Mouse (Mus musculus) cerebellum, adult 9-10 months (tissue): Measurements from ENCODE around the gene Nek8.
"Not testable (repeated sequence)": the region's sequence is repeated elsewhere in the genome, so short reads cannot be mapped to it uniquely, and the experiment has no call there.

Source experiments
- DNase-seq: peaks from one replicate; pipeline ENCODE4 v3.0.0; 2022

The Nek8 gene

DNA sequence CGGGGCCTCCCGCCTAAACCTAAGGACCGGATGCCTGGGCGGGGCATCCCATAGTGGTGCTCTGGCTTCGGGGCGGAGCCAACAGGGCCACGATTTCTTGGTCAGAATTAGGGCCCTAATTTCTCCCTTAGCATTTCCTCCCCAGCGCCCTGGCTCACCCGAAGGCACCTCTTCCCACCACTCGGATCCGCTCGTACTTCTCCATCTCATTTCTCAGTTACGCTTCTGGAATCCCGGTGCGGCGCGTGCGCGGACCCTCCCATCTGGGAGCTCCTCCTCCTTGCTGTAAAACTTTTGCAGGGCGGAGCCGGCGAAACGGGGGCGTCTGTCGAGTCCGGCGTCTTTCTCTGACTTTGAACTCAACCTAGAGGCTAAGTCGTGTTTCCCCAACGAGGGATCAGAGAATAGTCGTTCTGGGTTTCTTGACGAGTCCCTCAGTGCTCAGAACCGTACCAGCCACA is at the start of gene Nek8, which contains the start of gene Tlcd1:
TSS of gene Nek8 (minus strand) at position 274 of the 461 bp plus-strand sequence.
TSS of gene Tlcd1 (plus strand) at position 310 of the 461 bp plus-strand sequence.
- DNase-seq = peak; percentile 85

DNA sequence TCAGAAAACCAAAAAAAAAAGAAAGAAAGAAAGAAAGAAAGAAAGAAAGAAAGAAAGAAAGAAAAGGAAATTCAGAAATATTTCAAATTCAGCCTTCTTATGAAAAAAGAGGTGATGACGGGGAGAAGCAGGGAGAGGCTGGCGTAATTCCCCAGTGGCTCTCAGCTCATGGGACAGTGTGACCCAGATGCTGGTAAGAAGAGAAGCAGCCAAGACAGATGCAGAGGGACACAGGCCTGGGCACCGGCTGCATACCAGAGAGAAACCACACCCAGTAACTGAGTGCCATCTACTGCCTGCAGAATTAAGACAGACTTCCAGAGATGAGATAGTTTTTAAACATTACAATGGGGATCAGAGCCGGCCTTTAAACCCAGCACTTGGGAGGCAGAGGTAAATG is 47.1 kb upstream of the Nek8 start:
- DNase-seq = no peak

DNA sequence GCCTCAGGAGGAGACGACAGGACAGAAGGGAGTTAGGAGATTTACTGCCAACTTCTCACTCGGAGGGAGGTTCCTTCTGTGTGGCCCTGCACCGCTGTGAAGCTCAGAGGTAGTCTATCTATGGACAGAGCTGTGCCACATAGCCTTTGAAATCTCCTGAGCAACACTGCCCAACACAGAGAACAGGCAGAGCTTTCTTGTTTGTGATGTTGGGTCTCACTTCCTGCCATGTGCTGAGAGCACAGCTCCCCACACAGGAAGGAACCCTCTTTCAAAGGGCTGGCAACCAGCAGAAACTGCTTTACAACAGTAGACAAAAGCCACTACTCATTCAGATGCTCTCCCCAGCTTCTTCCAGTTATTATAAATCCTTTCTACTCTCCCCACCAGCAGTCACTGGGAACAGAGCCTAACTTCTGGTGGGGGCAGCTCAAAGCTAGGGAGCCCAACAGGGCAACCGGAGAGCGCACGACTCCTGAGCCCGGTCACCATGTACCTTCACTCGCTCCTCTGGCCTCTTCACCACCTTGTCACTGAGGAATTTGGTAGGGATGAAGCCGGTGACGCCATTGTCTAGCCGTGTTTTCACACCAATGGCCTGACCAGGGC is 39.3 kb upstream of the Nek8 start:
- DNase-seq = peak; percentile 36

DNA sequence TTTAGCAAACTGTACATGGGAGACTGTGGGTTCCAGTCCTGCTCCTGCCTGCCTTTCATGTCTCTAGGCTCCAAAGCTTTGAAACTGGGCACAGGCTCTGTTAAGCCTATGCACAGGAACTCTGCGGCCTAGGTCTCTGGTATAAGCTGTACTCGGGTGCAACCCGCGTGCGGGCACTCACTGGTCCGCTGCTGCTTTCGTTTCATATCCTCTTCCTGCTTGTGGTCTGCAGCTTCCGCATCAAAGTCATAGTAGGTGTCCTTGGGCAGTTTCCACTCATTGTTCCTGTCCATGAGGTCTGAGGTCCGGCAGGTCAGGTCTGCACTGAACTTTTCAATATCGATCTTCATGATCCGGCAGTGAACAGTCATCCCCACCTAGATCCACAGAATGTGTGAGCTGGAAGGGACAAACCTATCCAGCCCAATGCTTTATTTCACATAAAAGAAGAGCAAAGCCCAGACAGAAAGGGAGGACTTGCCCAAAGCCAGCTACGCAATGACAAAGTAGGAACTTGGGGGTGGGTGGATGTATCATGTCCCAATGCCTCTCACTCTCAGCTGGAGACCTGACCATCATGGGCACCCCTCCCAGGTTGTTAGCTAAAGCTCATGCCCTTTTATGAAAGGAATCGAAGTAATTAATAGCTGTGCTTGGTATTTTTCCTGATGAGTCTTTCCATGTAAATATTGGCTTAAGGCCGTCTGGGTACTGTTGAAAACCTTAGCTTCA is 36.8 kb upstream of the Nek8 start:
- DNase-seq = no peak

DNA sequence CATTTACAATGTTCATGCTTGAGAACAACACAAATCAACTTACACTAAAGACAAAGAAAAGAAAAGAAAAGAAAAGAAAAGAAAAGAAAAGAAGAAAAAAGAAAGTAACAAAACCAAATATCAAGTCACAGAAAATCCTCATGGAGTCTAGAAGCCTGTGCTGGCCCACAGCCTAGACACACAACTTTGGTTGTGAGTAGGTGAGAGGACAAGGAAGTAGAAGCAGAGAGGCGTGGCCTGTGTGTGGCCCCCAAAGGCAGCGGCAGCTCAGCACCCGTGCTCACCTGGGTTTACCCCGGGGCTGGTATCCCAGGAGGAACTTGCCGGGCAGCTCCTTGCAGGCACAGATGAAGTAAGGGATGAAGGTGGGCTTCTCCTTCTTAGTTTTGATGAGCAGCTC is 35.0 kb upstream of the Nek8 start:
- DNase-seq = no peak

DNA sequence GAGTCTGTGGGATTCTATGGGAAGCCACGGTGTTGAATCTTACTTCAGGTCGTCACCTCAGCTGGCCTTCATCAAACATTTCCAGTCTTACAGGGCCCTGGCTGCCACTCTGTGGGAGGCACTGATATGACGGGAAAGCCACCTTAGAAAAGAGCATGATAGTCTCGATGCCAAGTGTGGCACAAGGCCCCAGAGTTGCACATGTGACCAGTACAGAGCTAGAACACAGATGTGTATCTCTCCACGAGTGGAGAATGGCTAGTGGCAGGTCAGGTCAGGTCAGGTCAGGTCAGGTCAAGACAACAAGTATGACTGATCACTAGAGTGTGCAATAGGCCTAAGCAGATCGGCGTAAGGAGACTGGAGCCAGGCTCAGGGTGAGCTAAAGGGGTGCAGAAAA is 34.1 kb upstream of the Nek8 start:
- no peak for DNase-seq

- DNase-seq = no peak
Observed at GRCm38 (mm10) chr11:78209886-78210285, 33.4 kb upstream of the Nek8 start.

GRCm38 (mm10) chr11:78207190-78207589 is 30.7 kb upstream of the Nek8 start:
- DNase-seq = no peak

DNA sequence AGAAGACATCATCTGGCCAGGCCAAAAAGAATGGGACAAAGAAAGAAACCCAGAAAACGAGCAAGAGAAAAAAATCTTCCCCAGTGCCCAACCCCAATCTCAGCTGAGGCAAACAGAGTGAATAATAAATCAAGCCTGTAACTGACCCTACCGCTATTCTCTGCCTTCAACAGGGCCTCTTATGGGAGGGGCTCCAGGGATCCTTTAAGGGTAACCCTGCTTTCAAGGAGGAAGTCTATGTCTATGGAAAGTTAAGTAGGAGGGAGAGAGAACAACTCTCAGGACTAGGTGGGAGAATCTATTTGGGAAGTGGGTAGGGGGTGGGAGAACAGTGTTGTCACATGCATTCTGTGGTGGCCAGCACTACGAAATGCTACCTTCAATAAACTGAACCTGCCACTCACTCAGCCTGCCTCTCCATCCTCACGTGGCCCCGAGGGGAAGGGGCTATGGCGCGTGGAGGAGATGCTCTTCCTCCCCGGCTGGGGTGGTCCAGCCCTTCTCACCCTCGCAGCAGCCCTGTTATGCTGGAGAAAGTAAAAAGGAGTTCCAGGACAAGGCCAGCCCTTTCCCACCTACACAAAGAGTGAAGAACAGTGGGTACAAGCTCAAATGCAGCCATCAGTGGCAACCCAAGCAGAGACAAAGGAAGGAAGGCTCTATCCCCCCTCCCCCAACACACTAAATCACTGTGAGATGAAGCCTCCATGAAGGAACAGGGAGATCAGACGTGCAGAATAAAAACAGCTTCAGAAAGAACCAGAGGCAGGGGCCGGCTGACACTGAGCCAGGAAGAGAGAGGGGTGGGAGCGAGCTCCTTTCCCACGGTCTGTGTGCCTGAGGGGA is 29.1 kb upstream of the Nek8 start:
- no peak for DNase-seq

DNA sequence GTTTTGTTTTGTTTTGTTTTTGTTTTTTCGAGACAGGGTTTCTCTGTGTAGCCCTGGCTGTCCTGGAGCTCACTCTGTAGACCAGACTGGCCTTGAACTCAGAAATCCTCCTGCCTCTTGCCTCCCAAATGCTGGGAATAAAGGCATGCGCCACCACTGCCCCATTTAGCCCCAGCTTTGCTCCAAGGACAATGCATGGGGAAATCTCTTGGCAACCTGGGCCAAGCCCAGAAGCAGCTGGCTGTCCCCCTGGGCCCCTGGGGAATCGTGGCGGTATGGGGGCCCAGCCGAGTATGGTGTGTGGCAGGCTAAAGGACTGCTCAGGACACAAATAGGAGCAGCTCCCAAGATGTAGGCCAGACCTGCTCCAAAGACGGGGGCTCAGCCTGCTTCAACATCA is 27.8 kb upstream of the Nek8 start:
- DNase-seq = no peak

DNA sequence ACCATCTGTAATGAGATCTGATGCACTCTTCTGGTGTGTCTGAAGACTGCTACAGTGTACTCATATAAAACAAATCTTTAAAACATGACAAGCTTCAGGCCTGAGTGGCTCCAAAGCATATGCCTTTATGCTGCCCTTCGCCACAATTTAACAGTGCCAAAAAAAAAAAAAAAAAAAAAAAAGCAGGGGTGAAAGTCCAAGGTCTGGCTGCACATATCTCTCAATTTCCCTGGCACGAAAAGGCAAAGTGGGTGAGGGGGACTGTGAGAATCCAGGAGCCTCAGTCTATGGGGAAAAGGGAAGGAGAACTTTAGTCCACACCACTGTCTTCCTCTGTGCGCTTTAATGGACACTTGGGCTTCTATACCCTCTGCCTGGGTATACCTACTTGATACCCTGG is 25.9 kb upstream of the Nek8 start:
- no peak for DNase-seq

DNA sequence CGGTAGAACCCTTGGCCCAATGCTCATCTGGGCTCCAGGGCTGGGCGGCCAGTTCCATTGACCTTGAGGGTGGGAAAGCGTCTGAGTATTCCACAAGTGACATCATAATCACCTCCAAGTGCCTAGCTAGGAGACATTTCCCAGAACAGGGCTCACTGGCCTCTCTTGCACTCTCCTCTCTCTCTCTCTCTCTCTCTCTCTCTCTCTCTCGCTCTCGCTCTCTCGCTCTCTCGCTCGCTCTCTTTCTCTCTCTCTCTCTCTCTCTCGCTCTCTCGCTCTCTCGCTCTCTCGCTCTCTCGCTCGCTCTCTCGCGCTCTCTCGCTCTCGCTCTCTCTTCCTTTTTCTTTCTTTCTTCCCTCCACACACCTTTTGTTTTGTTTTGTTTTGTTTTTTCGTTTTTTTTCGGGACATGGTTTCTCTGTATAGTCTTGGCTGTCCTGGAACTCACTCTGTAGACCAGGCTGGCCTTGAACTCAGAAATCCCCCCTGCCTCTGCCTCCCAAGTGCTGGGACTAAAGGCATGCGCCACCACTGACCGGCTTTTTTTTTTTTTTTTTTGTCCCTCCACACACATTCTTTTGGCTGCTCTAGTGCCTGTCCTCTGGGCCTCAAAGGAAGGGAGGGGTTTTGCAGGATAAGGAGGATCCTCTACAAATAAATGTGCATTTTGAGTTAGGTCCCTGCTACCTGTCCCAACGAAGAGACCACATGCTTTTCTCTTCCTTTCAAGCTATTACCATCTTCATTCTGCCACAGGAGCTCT is 18.8 kb upstream of the Nek8 start:
- no peak for DNase-seq

DNA sequence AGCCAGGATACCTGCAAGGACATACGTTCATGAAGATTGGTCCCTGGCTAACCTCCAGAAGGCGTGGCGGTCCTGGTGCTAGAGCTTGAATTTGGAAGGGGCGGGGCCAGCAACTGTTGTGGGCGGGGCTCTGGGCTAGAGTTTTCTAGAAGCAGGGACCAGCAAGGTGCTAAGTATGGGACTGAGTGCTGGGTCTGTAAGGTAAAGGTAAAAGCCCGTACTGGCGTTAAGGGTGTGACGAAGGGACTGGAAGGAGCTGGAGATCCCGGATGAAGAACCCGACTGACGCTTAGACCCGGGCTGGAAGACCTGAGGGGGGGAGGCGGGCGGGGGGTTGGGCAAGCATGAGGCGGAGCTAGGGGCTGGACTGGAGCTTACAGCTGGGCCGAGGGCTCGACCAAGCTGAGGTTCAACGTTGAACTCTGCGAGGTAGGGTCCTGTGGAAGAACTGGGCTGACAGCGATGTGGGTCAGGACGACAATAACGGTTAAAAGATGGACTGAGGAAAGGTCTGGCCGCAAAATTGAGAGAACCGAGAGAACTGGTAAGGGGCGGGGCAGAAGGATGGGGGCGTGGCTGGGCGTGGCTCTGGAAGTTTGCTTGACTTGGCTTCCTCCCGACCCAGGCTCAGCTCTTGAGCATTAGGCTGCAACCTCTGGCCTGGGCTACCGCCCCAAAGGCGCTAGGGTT is 18.1 kb upstream of the Nek8 start:
- DNase-seq = no peak

DNA sequence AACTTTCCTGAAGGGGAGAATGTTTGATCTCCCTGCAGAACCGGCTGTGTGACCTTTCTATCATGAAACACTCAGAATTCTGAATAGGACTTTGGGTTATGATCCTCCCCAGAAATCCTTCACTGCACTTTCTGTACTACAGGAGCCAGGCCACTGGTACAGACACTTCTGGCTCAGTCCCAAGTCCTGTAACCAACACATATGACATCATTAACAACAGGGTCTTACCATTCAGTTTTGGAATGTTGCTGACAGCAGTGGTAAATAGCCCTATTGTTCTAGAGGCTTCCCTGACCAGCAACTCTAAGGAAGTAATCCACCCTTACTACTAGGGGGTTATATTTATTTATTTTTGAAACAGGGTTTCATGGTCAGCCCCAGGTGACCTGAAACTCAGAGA is 16.6 kb upstream of the Nek8 start, which contains the start of gene Proca1:
TSS of gene Proca1 (plus strand) at position 280 of the 400 bp plus-strand sequence.
- no peak for DNase-seq

DNA sequence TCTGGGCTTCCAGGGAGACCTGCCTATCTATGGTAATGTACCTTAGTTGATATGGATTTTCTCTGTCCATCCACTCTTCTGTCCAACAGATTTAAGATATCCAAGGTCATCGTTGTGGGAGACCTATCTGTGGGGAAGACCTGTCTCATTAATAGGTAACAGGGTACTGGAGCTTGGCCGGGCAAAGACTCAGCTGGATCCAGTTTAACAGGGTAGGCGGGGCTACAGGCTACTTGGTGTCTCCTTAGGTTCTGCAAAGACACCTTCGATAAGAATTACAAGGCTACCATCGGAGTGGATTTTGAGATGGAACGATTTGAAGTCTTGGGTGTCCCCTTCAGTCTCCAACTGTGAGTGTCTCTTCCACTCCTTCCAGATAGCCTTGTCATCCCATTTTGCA is 13.6 kb upstream of the Nek8 start:
- DNase-seq = no peak

DNA sequence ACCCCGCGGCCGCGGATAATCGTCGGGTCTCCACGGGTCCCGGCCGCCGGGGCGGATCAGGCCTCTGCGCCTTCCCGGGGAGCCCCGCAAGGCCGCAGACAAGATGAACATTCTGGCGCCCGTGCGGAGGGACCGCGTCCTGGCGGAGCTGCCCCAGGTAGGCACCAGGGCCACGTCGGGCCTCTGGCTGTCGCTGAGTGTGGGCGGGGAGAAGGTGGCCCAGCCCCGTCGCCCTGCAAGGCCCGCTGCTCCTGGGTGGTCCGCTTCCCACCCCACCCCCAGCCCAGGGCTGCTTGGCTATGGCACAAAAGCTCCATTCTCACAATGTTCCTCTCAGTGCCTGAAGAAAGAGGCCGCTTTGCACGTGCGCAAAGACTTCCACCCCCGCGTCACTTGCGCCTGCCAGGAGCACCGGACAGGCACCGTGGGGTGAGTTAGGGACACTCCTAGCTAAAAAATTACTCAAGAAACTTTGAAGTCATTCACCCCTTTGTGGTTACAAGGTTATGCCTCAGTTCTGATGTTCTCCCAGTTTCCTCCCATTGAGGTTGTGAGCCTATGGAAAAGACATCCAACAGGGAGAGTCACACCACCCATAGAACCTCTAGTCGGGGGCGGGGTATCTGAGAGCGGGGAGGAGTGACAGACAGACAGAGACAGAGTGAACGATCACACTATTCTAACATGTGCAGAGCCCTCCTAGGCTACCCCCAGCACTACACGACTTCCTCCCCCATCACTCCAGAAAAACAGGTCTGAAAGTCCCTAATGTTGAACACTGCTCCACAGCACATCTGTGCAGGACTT is 13.0 kb upstream of the Nek8 start:
- no peak for DNase-seq

GRCm38 (mm10) chr11:78188331-78189233 is 12.1 kb upstream of the Nek8 start, which contains the start of gene Rab34:
TSS of gene Rab34 (plus strand) at chr11:78188430.
- DNase-seq = no peak

GRCm38 (mm10) chr11:78184702-78185101 is 8.2 kb upstream of the Nek8 start:
- not testable (repeated sequence) for DNase-seq

DNA sequence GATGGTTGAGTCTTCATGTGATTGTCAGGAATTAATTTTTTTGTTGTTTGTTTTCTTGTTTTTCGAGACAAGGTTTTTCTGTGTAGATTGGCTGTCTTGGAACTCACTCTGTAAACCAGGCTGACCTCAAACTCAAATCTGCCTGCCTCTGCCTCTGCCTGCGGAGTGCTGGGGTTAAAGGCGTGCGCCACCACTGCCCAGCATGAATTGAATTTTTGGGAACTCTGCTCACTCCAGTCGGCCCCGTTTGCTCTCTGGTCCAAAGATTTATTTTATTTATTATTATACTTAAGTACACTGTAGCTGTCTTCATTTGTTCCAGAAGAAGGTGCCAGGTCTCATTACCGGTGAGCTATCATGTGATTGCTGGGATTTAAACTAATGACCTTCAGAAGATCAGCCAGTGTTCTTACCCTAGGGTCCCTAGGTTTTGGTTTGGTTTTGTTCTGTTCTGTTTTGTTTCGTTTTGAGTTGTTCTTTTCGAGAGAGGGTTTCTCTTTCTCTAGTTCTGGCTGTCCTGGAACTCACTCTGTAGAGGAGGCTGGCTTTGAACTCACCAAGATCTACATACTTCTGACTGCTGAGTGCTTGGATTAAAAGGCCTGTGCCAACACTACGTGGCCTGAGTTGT is 7.5 kb upstream of the Nek8 start:
- no peak for DNase-seq
